Mouse (Mus musculus) MEL (cell line): ENCODE results near the gene Gm20388.

Experiments
- CHD2 ChIP-seq: IDR thresholded peaks from 2 replicates; pipeline ENCODE4 v1.6.1; 2011; ENCODE audit warnings: low read length, improper control_type of control experiment
- CTCF ChIP-seq, 3 experiments: IDR thresholded peaks in 2 of 3; conservative IDR thresholded peaks in 1 of 3; 2 replicates each; pipeline ENCODE4 v1.5.1; 2011 to 2012; ENCODE audit warnings: low read length in 3 of 3, low read depth in 2 of 3, mild to moderate bottlenecking in 2 of 3, improper control_type of control experiment in 1 of 3, inconsistent platforms in 1 of 3, mixed read lengths in 1 of 3, moderate library complexity in 1 of 3; ENCODE audit not compliant: control insufficient read depth in 1 of 3, insufficient read depth in 1 of 3, poor library complexity in 1 of 3, severe bottlenecking in 1 of 3
- EP300 ChIP-seq, 2 experiments: IDR thresholded peaks; 2 replicates each; pipeline ENCODE4 v1.6.1; 2011; ENCODE audit warnings: improper control_type of control experiment in 2 of 2, low read length in 2 of 2, low read depth in 1 of 2, mild to moderate bottlenecking in 1 of 2
- POLR2A ChIP-seq, 2 experiments: IDR thresholded peaks; 2 replicates each; pipeline ENCODE4 v1.6.1; 2011 to 2012; ENCODE audit warnings: low read length in 2 of 2, mild to moderate bottlenecking in 2 of 2, control low read depth in 1 of 2, improper control_type of control experiment in 1 of 2, low read depth in 1 of 2, moderate library complexity in 1 of 2; ENCODE audit not compliant: control insufficient read depth in 1 of 2, insufficient read depth in 1 of 2, poor library complexity in 1 of 2
- RCOR1 ChIP-seq: IDR thresholded peaks from 2 replicates; pipeline ENCODE4 v1.6.1; 2012; ENCODE audit warnings: low read depth, mild to moderate bottlenecking, inconsistent platforms, low read length, improper control_type of control experiment

DNA sequence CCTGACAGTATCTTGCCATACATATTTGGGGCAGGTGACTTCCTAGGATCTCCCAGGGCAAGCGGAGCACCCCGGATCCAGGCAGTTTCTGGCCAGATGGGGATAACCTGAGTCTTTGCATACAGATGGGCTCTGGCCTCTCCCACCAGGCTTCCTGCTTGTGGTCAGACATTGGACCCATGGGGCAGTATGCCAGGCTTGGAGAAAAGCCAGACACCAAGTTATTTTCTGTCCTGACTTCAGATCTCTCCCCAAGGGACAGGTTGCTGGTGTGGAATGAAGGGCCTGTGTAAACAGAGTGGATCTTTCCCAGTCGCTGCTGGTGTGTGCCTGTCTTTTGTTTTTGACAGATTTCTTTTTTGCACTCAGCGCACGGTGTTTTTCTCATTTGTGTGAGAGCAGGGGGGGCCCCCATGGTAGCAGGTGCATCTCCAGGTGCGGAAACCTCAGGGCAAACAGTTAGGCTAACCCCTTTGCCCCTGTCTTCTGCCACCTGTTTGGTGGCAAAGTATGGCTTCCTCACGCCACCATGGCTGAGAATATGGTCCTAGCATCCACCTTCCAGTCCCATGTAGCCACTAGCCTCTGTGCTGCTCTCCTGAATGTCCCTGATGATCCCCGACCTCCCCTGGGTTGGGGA lies 632.9 kb downstream of the Gm20388 start:
- TF ChIP-seq RCOR1 (no peak), EP300 (IDR thresholded peaks at IDR 0.05; ENCODE audit: low read depth in 1 of 2, low read length in 2 of 2) (no peak), CTCF (IDR thresholded peaks at IDR 0.05 in 2 of 3, conservative IDR thresholded peaks at IDR 0.05 in 1 of 3; ENCODE audit: control insufficient read depth in 1 of 3, insufficient read depth in 1 of 3, low read depth in 2 of 3, low read length in 3 of 3, poor library complexity in 1 of 3, severe bottlenecking in 1 of 3) (no peak), CHD2 (no peak), POLR2A (IDR thresholded peaks at IDR 0.05; ENCODE audit: control insufficient read depth in 1 of 2, insufficient read depth in 1 of 2, low read depth in 1 of 2, low read length in 2 of 2, poor library complexity in 1 of 2) (no peak; a peak in 1 of 4 replicates)
